9 mouse cellular contexts compared by ENCODE assay signal in genomic region chr7:29517178-29517577, GRCm38 (mm10). TPM values are rescaled to one million over a fixed set of nuclear protein-coding genes. Genes with fewer than 3 reads are reported as not detected.
DNase-seq lines count a peak whose midpoint lies in the region; ATAC-seq and TF ChIP-seq lines count a peak whose summit lies in the region.
"Had no signal": no experiment of that assay in that cellular context is flagged by ENCODE, and none has a peak within 500 bp of the region (broad histone marks: within the 10 kb centered on the region; RNA-seq: fewer than 3 reads in every experiment).

No protein-coding gene starts in this region.

- H3K4me1 ChIP-seq in embryonic fibroblast, embryonic 13.5 days (ENCODE audit: control insufficient read depth, insufficient read depth, low read length), result peaks cover 15% of the 10 kb centered on the region
- peaks cover 19% of the 10 kb centered on the region for H3K4me1 ChIP-seq in intestine, postnatal 0 days (replicated peaks; ENCODE audit: control insufficient read depth, insufficient read depth, low read length)

- no peak for TF ChIP-seq POLR2A in embryonic fibroblast, embryonic 13.5 days (IDR thresholded peaks at IDR 0.05; ENCODE audit: low read depth, low read length)
- no peak for TF ChIP-seq POLR2A in myocyte (IDR thresholded peaks at IDR 0.05; ENCODE audit: insufficient read length, low read depth)

- H3K9ac ChIP-seq in intestine, postnatal 0 days (ENCODE audit: low read depth, low read length), result peak overlapping the region; percentile 79; the same call in 1 of the 2 replicates

- DNase-seq in layer of hippocampus, adult 2 months (ENCODE audit: low spot score in 2 of 2), result peak; percentile 55 to 75
- no peak for DNase-seq in layer of hippocampus, adult 9-10 months (ENCODE audit: low spot score)
- DNase-seq in adipocyte (ENCODE audit: low spot score), result no peak
- DNase-seq in c-Kit-positive CD71-positive TER-119-positive erythroid progenitor cells, embryonic 14.5 days (ENCODE audit: low spot score), result no peak
- DNase-seq: gastrocnemius, postnatal 14 days had no signal

- H3K79me2 ChIP-seq in myocyte (ENCODE audit: control insufficient read depth, insufficient read depth), result peaks cover 57% of the 10 kb centered on the region

- peak overlapping the region; percentile 82 for H3K4me2 ChIP-seq in intestine, postnatal 0 days (replicated peaks; ENCODE audit: low read depth)
- H3K4me2 ChIP-seq in myocyte (ENCODE audit: low read depth), result peak overlapping the region; percentile 98

- ATAC-seq in intestine, postnatal 0 days, result no peak
- ATAC-seq in CD4-positive, CD25-positive, alpha-beta regulatory T cell, adult 4 months, result no peak

- 46% methylated on average over 5 of the region's 5 CpGs for WGBS in intestine, postnatal 0 days

- H3ac ChIP-seq in myocyte (ENCODE audit: control insufficient read depth, insufficient read length), result no peak overlapping the region

- H3K27ac ChIP-seq in layer of hippocampus, adult 2 months, result peak overlapping the region; percentile 93
- H3K27ac ChIP-seq in embryonic fibroblast, embryonic 13.5 days (ENCODE audit: insufficient read depth, low read length), result peak overlapping the region; percentile 41
- H3K27ac ChIP-seq in intestine, postnatal 0 days (ENCODE audit: low read depth, low read length), result no peak overlapping the region

- peak overlapping the region; percentile 67 for H3K4me3 ChIP-seq in layer of hippocampus, adult 2 months
- H3K4me3 ChIP-seq in embryonic fibroblast, embryonic 13.5 days (ENCODE audit: insufficient read depth, low read length), result peak overlapping the region; percentile 92
- H3K4me3 ChIP-seq in intestine, postnatal 0 days (ENCODE audit: low read depth, low read length), result peak overlapping the region; percentile 93
- peak overlapping the region; percentile 80 for H3K4me3 ChIP-seq in myocyte

- H3K36me3 ChIP-seq in intestine, postnatal 0 days (ENCODE audit: control insufficient read depth, insufficient read depth), result no peaks in the 10 kb centered on the region
- H3K36me3 ChIP-seq in myocyte (ENCODE audit: control insufficient read depth, insufficient read depth), result no peaks in the 10 kb centered on the region

- H3K9me3 ChIP-seq in intestine, postnatal 0 days (ENCODE audit: control insufficient read depth), result no peaks in the 10 kb centered on the region

- no peaks in the 10 kb centered on the region for H3K27me3 ChIP-seq in intestine, postnatal 0 days (replicated peaks; ENCODE audit: control insufficient read depth, insufficient read depth, low read length)
- no peaks in the 10 kb centered on the region for H3K27me3 ChIP-seq in myocyte (ENCODE audit: control insufficient read depth, insufficient read depth, insufficient read length)

- peak; percentile 18; the same call in 1 of the 2 replicates for TF ChIP-seq CTCF in layer of hippocampus, adult 2 months (conservative IDR thresholded peaks at IDR 0.05)
- TF ChIP-seq CTCF in embryonic fibroblast, embryonic 13.5 days (IDR thresholded peaks at IDR 0.05; ENCODE audit: borderline replicate concordance, insufficient read depth, low read length), result no peak
- no peak for TF ChIP-seq CTCF in intestine, postnatal 0 days (IDR thresholded peaks at IDR 0.05; ENCODE audit: low read depth)

TF ChIP-seq in myocyte, 11 proteins besides CTCF, POLR2A, EP300 and RAD21:
- TF ChIP-seq USF1 (IDR thresholded peaks at IDR 0.05; ENCODE audit: low read depth) (no peak), MYOD1 (IDR thresholded peaks at IDR 0.05; ENCODE audit: control insufficient read depth in 1 of 3, insufficient read length in 2 of 3, low read depth in 2 of 3) (no peak), MYOG (IDR thresholded peaks at IDR 0.05; ENCODE audit: control insufficient read depth in 1 of 3, insufficient read depth in 1 of 3, insufficient read length in 2 of 3, low read depth in 2 of 3) (no peak), CEBPB (IDR thresholded peaks at IDR 0.05; ENCODE audit: insufficient read depth, poor library complexity, severe bottlenecking) (no peak), MAX (IDR thresholded peaks at IDR 0.05; ENCODE audit: low read depth) (no peak), E2F4 (IDR thresholded peaks at IDR 0.05; ENCODE audit: insufficient read depth) (no peak), POLR2AphosphoS2 (IDR thresholded peaks at IDR 0.05; ENCODE audit: insufficient read length, low read depth) (no peak), TCF12 (IDR thresholded peaks at IDR 0.05; ENCODE audit: insufficient read depth, poor library complexity, severe bottlenecking) (no peak), REST (IDR thresholded peaks at IDR 0.05; ENCODE audit: insufficient read depth, insufficient read length) (no peak), TCF3 (IDR thresholded peaks at IDR 0.05; ENCODE audit: insufficient read length, low read depth) (no peak), SRF (IDR thresholded peaks at IDR 0.05; ENCODE audit: control insufficient read depth, insufficient read length, low read depth) (no peak)

RNA-seq across cellular contexts. Expression of gene Sipa1l3, which starts 1.3 kb away (rescaled TPM):
- total RNA-seq in layer of hippocampus, adult 2 months (2021), result 100 to 1,000 TPM; 240 to 260 TPM
- polyA plus RNA-seq in embryonic fibroblast, embryonic 13.5 days (2011; ENCODE audit: insufficient read length, low read depth, missing spikeins), result 22.0 and 36.9 TPM in 2 replicates
- polyA plus RNA-seq in intestine, postnatal 0 days (2015; fragmentation: Nextera tagmentation; extraction: Ambion mirVana), result 22.0 and 25.6 TPM in 2 replicates
- 19.0 TPM for polyA plus RNA-seq in myocyte (2012; fragmentation: generic; extraction: Trizol)
- polyA plus RNA-seq in CD4-positive, CD25-positive, alpha-beta regulatory T cell, adult 4 months (2017; shearing (Covaris generic)), result 1 to 10 TPM; 4.3 to 5.6 TPM

Comparison
In these comparisons a context has a peak if more than half of its experiments do, and no peak if none do; other contexts are left out.
1. DNase-seq: peak in layer of hippocampus, adult 2 months (2 of 2); none in layer of hippocampus, adult 9-10 months (single experiment), adipocyte (single experiment) and c-Kit-positive CD71-positive TER-119-positive erythroid progenitor cells, embryonic 14.5 days (single experiment).
2. Peak in every context shown above with its lines, with median percentiles within 50 percentile points of each other: H3K4me3 ChIP-seq.